21 mouse cellular contexts compared by ENCODE assay signal in genomic region chr3:151838372-151838771, GRCm38 (mm10). TPM values are rescaled to one million over a fixed set of nuclear protein-coding genes. Genes with fewer than 3 reads are reported as not detected.
A peak's percentile ranks its signal among the peaks of the same experiment; 100 is the strongest.
DNase-seq lines count a peak whose midpoint lies in the region; ATAC-seq and TF ChIP-seq lines count a peak whose summit lies in the region.
"Had no signal": no experiment of that assay in that cellular context is flagged by ENCODE, and none has a peak within 500 bp of the region (broad histone marks: within the 10 kb centered on the region; RNA-seq: fewer than 3 reads in every experiment).

No protein-coding gene starts in this region.

- 43% methylated on average over 6 of the region's 6 CpGs for WGBS in liver, embryonic 16.5 days (ENCODE audit: insufficient replicate concordance)
- WGBS in intestine, postnatal 0 days = 30% methylated on average over 6 of the region's 6 CpGs
- 24% methylated on average over 6 of the region's 6 CpGs for WGBS in kidney, embryonic 16.5 days
- WGBS in limb, embryonic 15.5 days = 32% methylated on average over 6 of the region's 6 CpGs
- 62% methylated on average over 6 of the region's 6 CpGs for WGBS in forebrain, embryonic 13.5 days

- intact Hi-C loops in left cerebral cortex, postnatal 14 days (cut with DNase I) = loop anchor here (5.0 kb wide), 2 partner anchors 229 to 249 kb away; no protein-coding TSS in a partner anchor

- H3K4me3 ChIP-seq in liver, embryonic 16.5 days (ENCODE audit: low read depth, low read length) = no peak overlapping the region
- no peak overlapping the region for H3K4me3 ChIP-seq in intestine, postnatal 0 days (ENCODE audit: low read depth, low read length)
- 0 out of 2 replicates have a peak overlapping the region, but pooled peaks have one; percentile 13 for H3K4me3 ChIP-seq in kidney, embryonic 16.5 days (ENCODE audit: low read length)
- no peak overlapping the region for H3K4me3 ChIP-seq in limb, embryonic 15.5 days
- no peak overlapping the region for H3K4me3 ChIP-seq in forebrain, embryonic 13.5 days

- H3K27ac ChIP-seq in liver, embryonic 16.5 days (ENCODE audit: low read length) = no peak overlapping the region
- H3K27ac ChIP-seq in intestine, postnatal 0 days (ENCODE audit: low read depth, low read length) = no peak overlapping the region
- no peak overlapping the region for H3K27ac ChIP-seq in kidney, embryonic 16.5 days (ENCODE audit: low read length)
- H3K27ac ChIP-seq in limb, embryonic 15.5 days = no peak overlapping the region
- no peak overlapping the region for H3K27ac ChIP-seq in forebrain, embryonic 13.5 days
- H3K27ac ChIP-seq: embryonic facial prominence, embryonic 12.5 days; hindbrain, embryonic 15.5 days; liver, embryonic 14.5 days; midbrain, embryonic 13.5 days; neural tube, embryonic 13.5 days had no signal

- peaks cover 7% of the 10 kb centered on the region for H3K27me3 ChIP-seq in liver, embryonic 16.5 days (ENCODE audit: control insufficient read depth, insufficient read depth, low read depth, low read length)
- H3K27me3 ChIP-seq in intestine, postnatal 0 days (replicated peaks; ENCODE audit: control insufficient read depth, insufficient read depth, low read length) = peaks cover 15% of the 10 kb centered on the region
- H3K27me3 ChIP-seq in kidney, embryonic 16.5 days (ENCODE audit: insufficient read depth, low read length) = peaks cover 4% of the 10 kb centered on the region; the same call in 1 of the 2 replicates
- peaks cover 9% of the 10 kb centered on the region; the same call in 1 of the 2 replicates for H3K27me3 ChIP-seq in limb, embryonic 15.5 days
- H3K27me3 ChIP-seq in forebrain, embryonic 13.5 days = peaks cover 18% of the 10 kb centered on the region

- no peak overlapping the region for H3K4me2 ChIP-seq in liver, embryonic 16.5 days (ENCODE audit: low read depth, low read length)
- H3K4me2 ChIP-seq in intestine, postnatal 0 days (replicated peaks; ENCODE audit: low read depth) = 0 out of 2 replicates have a peak overlapping the region, but pooled peaks have one; percentile 17
- H3K4me2 ChIP-seq in kidney, embryonic 16.5 days (replicated peaks; ENCODE audit: low read depth, low read length) = peak overlapping the region; percentile 90
- H3K4me2 ChIP-seq in limb, embryonic 15.5 days = peak overlapping the region; percentile 92; the same call in 1 of the 2 replicates
- H3K4me2 ChIP-seq in forebrain, embryonic 13.5 days = no peak overlapping the region

- DNase-seq in liver = no peak
- DNase-seq in left cerebral cortex, postnatal 14 days (ENCODE audit: low spot score in 2 of 2) = no peak
- DNase-seq: adrenal gland, adult 8-10 months; cerebellum, adult 9-11 months; heart, postnatal 4 days; right cerebral cortex, postnatal 14 days; spleen, adult 18-20 months; thymus, postnatal 36 days had no signal

- H3K9me3 ChIP-seq in liver, embryonic 16.5 days (replicated peaks; ENCODE audit: control insufficient read depth, low read length) = no peaks in the 10 kb centered on the region
- H3K9me3 ChIP-seq in intestine, postnatal 0 days (ENCODE audit: control insufficient read depth) = no peaks in the 10 kb centered on the region
- H3K9me3 ChIP-seq in kidney, embryonic 16.5 days (ENCODE audit: low read length) = no peaks in the 10 kb centered on the region
- H3K9me3 ChIP-seq in limb, embryonic 15.5 days = no peaks in the 10 kb centered on the region
- H3K9me3 ChIP-seq in forebrain, embryonic 13.5 days (replicated peaks) = no peaks in the 10 kb centered on the region
- H3K9me3 ChIP-seq: embryonic facial prominence, embryonic 12.5 days; hindbrain, embryonic 15.5 days; midbrain, embryonic 13.5 days; neural tube, embryonic 13.5 days had no signal

- no peaks in the 10 kb centered on the region for H3K36me3 ChIP-seq in liver, embryonic 16.5 days (ENCODE audit: control insufficient read depth, insufficient read depth)
- H3K36me3 ChIP-seq in intestine, postnatal 0 days (ENCODE audit: control insufficient read depth, insufficient read depth) = no peaks in the 10 kb centered on the region
- H3K36me3 ChIP-seq in kidney, embryonic 16.5 days (ENCODE audit: insufficient read depth, low read length) = no peaks in the 10 kb centered on the region
- H3K36me3 ChIP-seq in limb, embryonic 15.5 days = no peaks in the 10 kb centered on the region
- no peaks in the 10 kb centered on the region for H3K36me3 ChIP-seq in forebrain, embryonic 13.5 days (ENCODE audit: poor library complexity, severe bottlenecking)
- H3K36me3 ChIP-seq: embryonic facial prominence, embryonic 12.5 days; hindbrain, embryonic 15.5 days; midbrain, embryonic 13.5 days; neural tube, embryonic 13.5 days had no signal

- TF ChIP-seq CTCF in intestine, postnatal 0 days (IDR thresholded peaks at IDR 0.05; ENCODE audit: low read depth) = no peak

- no peak overlapping the region for H3K9ac ChIP-seq in liver, embryonic 16.5 days (ENCODE audit: low read depth, low read length)
- H3K9ac ChIP-seq in intestine, postnatal 0 days (ENCODE audit: low read depth, low read length) = no peak overlapping the region
- no peak overlapping the region for H3K9ac ChIP-seq in kidney, embryonic 16.5 days (replicated peaks; ENCODE audit: low read length)
- H3K9ac ChIP-seq in limb, embryonic 15.5 days = no peak overlapping the region
- H3K9ac ChIP-seq in forebrain, embryonic 13.5 days = no peak overlapping the region
- H3K9ac ChIP-seq: embryonic facial prominence, embryonic 12.5 days; forebrain, postnatal 0 days; hindbrain, embryonic 15.5 days; liver, embryonic 14.5 days; midbrain, embryonic 13.5 days; neural tube, embryonic 13.5 days had no signal

- ATAC-seq in liver, embryonic 16.5 days (ENCODE audit: low read depth) = peak; percentile 40; the same call in 1 of the 2 replicates
- no peak for ATAC-seq in intestine, postnatal 0 days
- ATAC-seq in kidney, embryonic 16.5 days (ENCODE audit: low FRiP score, low TSS enrichment) = peak; percentile 49; the same call in 1 of the 2 replicates
- ATAC-seq in limb, embryonic 15.5 days (ENCODE audit: insufficient number of reproducible peaks, low FRiP score, low TSS enrichment, low read depth) = no peak
- no peak for ATAC-seq in forebrain, embryonic 13.5 days
- ATAC-seq: forebrain, postnatal 0 days; lung, postnatal 0 days; midbrain, embryonic 13.5 days had no signal

- H3K4me1 ChIP-seq in liver, embryonic 16.5 days (ENCODE audit: control insufficient read depth, low read depth, low read length) = no peaks in the 10 kb centered on the region; the same call in 1 of the 2 replicates
- H3K4me1 ChIP-seq in intestine, postnatal 0 days (replicated peaks; ENCODE audit: control insufficient read depth, insufficient read depth, low read length) = no peaks in the 10 kb centered on the region
- peaks cover 5% of the 10 kb centered on the region; the same call in 1 of the 2 replicates for H3K4me1 ChIP-seq in kidney, embryonic 16.5 days (ENCODE audit: insufficient read depth, low read length)
- peaks cover 12% of the 10 kb centered on the region for H3K4me1 ChIP-seq in limb, embryonic 15.5 days
- H3K4me1 ChIP-seq in forebrain, embryonic 13.5 days = peaks cover 12% of the 10 kb centered on the region

RNA-seq across cellular contexts. Expression of gene Ptgfr, which starts 0.9 kb away (rescaled TPM):
- polyA plus RNA-seq in liver, embryonic 16.5 days (2015; fragmentation: Nextera tagmentation; extraction: Ambion mirVana) = 0.14 TPM in 2 replicates
- polyA plus RNA-seq in intestine, postnatal 0 days (2015; fragmentation: Nextera tagmentation; extraction: Ambion mirVana) = 0.22 and 0.29 TPM in 2 replicates
- polyA plus RNA-seq in kidney, embryonic 16.5 days (2015; fragmentation: Nextera tagmentation; extraction: Ambion mirVana) = 3.6 and 4.4 TPM in 2 replicates
- 9.0 and 10.1 TPM in 2 replicates for polyA plus RNA-seq in limb, embryonic 15.5 days (2015; fragmentation: Nextera tagmentation; extraction: Ambion mirVana)
- 1 to 10 TPM; 1.2 to 1.8 TPM for total RNA-seq in left cerebral cortex, postnatal 14 days (2021)
- 0.27 and 0.28 TPM in 2 replicates for polyA plus RNA-seq in forebrain, embryonic 13.5 days (2015; fragmentation: Nextera tagmentation; extraction: Ambion mirVana)
- total RNA-seq: granulocyte monocyte progenitor cell, adult 5-6 weeks had no signal

Comparison
In these comparisons a context has a peak if more than half of its experiments do, and no peak if none do; other contexts are left out.
1. ATAC-seq: peak in liver, embryonic 16.5 days (single experiment) and kidney, embryonic 16.5 days (single experiment); none in intestine, postnatal 0 days (single experiment), limb, embryonic 15.5 days (single experiment) and forebrain, embryonic 13.5 days (single experiment).
2. H3K4me2 ChIP-seq: peak in intestine, postnatal 0 days (single experiment), kidney, embryonic 16.5 days (single experiment) and limb, embryonic 15.5 days (single experiment); none in liver, embryonic 16.5 days (single experiment) and forebrain, embryonic 13.5 days (single experiment).